Mouse (Mus musculus) lung, postnatal 25 days (tissue): Measurements from ENCODE around the gene Pxn.
"Not testable (repeated sequence)": the region's sequence is repeated elsewhere in the genome, so short reads cannot be mapped to it uniquely, and the experiment has no call there.

Experiments
- DNase-seq: peaks from one replicate; pipeline ENCODE4 v3.0.0; 2022; ENCODE audit warnings: low spot score

Pxn gene

GRCm38 (mm10) chr5:115553801-115554420, 47.4 kb downstream of the Pxn start:
- DNase-seq, result no peak

GRCm38 (mm10) chr5:115554536-115555291, 48.2 kb downstream of the Pxn start:
- DNase-seq, result no peak

- peak; percentile 84 for DNase-seq
Observed at GRCm38 (mm10) chr5:115556217-115556616, 49.7 kb downstream of the Pxn start.

GRCm38 (mm10) chr5:115558182-115558794, 51.8 kb downstream of the Pxn start:
- no peak for DNase-seq

- DNase-seq, result peak; percentile 99
Observed at GRCm38 (mm10) chr5:115559237-115560101, 53.0 kb downstream of the Pxn start, which contains the start of gene Rplp0. Gene Rplp0, plus strand, starts transcription at chr5:115559467.

GRCm38 (mm10) chr5:115560336-115560905, 53.9 kb downstream of the Pxn start:
- DNase-seq, result no peak

- DNase-seq, result no peak
Observed at GRCm38 (mm10) chr5:115563771-115564585, 57.5 kb downstream of the Pxn start.

- peak; percentile 76 for DNase-seq
Observed at GRCm38 (mm10) chr5:115564737-115565393, 58.4 kb downstream of the Pxn start, which contains the start of gene Gcn1l1. Gene Gcn1l1, plus strand, starts transcription at chr5:115565254.

GRCm38 (mm10) chr5:115565403-115565802, 58.9 kb downstream of the Pxn start:
- DNase-seq, result no peak

- DNase-seq, result no peak
Observed at GRCm38 (mm10) chr5:115568681-115569080, 62.2 kb downstream of the Pxn start.

GRCm38 (mm10) chr5:115569308-115569707, 62.8 kb downstream of the Pxn start:
- no peak for DNase-seq

- no peak for DNase-seq
Observed at GRCm38 (mm10) chr5:115569721-115570120, 63.2 kb downstream of the Pxn start.

- no peak for DNase-seq
Observed at GRCm38 (mm10) chr5:115571086-115571485, 64.6 kb downstream of the Pxn start.

GRCm38 (mm10) chr5:115572679-115573535, 66.4 kb downstream of the Pxn start:
- peak; percentile 76 for DNase-seq

- DNase-seq, result no peak
Observed at GRCm38 (mm10) chr5:115574992-115575391, 68.5 kb downstream of the Pxn start.

GRCm38 (mm10) chr5:115577686-115578085, 71.2 kb downstream of the Pxn start:
- not testable (repeated sequence) for DNase-seq

- DNase-seq, result no peak
Observed at GRCm38 (mm10) chr5:115578922-115579321, 72.4 kb downstream of the Pxn start.

- DNase-seq, result no peak
Observed at GRCm38 (mm10) chr5:115579363-115579762, 72.9 kb downstream of the Pxn start.
